Mouse (Mus musculus) intestine, embryonic 15.5 days (tissue): Measurements from ENCODE around the gene Fam49a. TPM values are rescaled to one million over a fixed set of nuclear protein-coding genes. Genes with fewer than 3 reads are reported as not detected.

Experiments
- ATAC-seq: fragments of 200-750 bp; cut with Nextera tagmentation; 2 replicates; pipeline ENCODE4 v1.8.0; 2017; ENCODE audit warnings: moderate TSS enrichment, moderate library complexity
- H3K27ac ChIP-seq: fragments of 300-500 bp; sonication (generic); 2 replicates; pipeline ENCODE4 v1.5.1; 2015; ENCODE audit warnings: mild to moderate bottlenecking, inconsistent platforms
- H3K27me3 ChIP-seq: fragments of 300-500 bp; sonication (generic); replicated peaks from 2 replicates; pipeline ENCODE4 v1.6.1; 2015; ENCODE audit warnings: inconsistent platforms
- H3K36me3 ChIP-seq: fragments of 300-500 bp; sonication (generic); 2 replicates; pipeline ENCODE4 v1.6.1; 2015; ENCODE audit warnings: inconsistent platforms
- H3K4me1 ChIP-seq: fragments of 300-500 bp; sonication (generic); replicated peaks from 2 replicates; pipeline ENCODE4 v1.6.1; 2015; ENCODE audit warnings: inconsistent platforms
- H3K4me2 ChIP-seq: fragments of 300-500 bp; sonication (generic); replicated peaks from 2 replicates; pipeline ENCODE4 v1.6.1; 2015; ENCODE audit warnings: mild to moderate bottlenecking, inconsistent platforms
- H3K4me3 ChIP-seq: fragments of 300-500 bp; sonication (generic); replicated peaks from 2 replicates; pipeline ENCODE4 v1.5.1; 2015; ENCODE audit warnings: inconsistent platforms
- H3K9ac ChIP-seq: fragments of 300-500 bp; sonication (generic); 2 replicates; pipeline ENCODE4 v1.6.1; 2015; ENCODE audit warnings: inconsistent platforms
- H3K9me3 ChIP-seq: fragments of 300-500 bp; sonication (generic); 2 replicates; pipeline ENCODE4 v1.6.1; 2016; ENCODE audit warnings: inconsistent platforms
- WGBS: fragments of 180-500 bp; shearing (Covaris S2); methylation state at CpG from one replicate; pipeline ENCODE4 v1.1.7; 2015; 5-methylcytosine and 5-hydroxymethylcytosine counted together
- polyA plus RNA-seq: library from polyadenylated mRNA; unstranded; fragments of >200 nt; fragmentation: Nextera tagmentation; extraction: Ambion mirVana; gene quantifications from 2 replicates; pipeline ENCODE4 v1.2.1, GENCODE M21; 2015

Gene Fam49a
- polyA plus RNA-seq, 1 experiment from 2014 or later = 9.5 TPM

DNA sequence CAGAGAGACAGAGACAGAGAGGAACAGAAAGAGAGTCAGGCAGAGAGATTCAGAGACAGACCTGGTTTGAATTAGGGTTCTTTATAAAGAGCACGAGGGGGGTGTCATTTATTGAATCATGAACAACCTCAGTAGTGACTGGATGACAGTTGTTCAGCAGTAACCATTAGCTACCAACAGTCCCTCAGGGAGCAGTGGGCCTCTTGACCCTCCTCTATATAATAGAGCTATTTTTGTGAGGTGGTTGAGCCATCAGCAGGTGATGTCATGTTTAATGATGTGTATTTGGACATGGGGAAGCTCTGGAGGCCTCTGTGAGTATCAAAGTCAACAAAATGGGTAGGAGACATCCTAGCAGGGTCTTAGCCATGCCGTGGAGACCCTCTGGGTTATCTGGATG lies 39.2 kb downstream of the Fam49a start:
- H3K27me3 ChIP-seq = no peaks in the 10 kb centered on the region
- H3K4me3 ChIP-seq = no peak overlapping the region
- no peak overlapping the region for H3K4me2 ChIP-seq
- H3K9ac ChIP-seq = no peak overlapping the region
- no peak for ATAC-seq
- no peak overlapping the region for H3K27ac ChIP-seq
- H3K4me1 ChIP-seq = peaks cover 7% of the 10 kb centered on the region; the same call in 1 of the 2 replicates
- WGBS = 73% methylated on average over 2 of the region's 2 CpGs
- no peaks in the 10 kb centered on the region for H3K9me3 ChIP-seq
- H3K36me3 ChIP-seq = no peaks in the 10 kb centered on the region

DNA sequence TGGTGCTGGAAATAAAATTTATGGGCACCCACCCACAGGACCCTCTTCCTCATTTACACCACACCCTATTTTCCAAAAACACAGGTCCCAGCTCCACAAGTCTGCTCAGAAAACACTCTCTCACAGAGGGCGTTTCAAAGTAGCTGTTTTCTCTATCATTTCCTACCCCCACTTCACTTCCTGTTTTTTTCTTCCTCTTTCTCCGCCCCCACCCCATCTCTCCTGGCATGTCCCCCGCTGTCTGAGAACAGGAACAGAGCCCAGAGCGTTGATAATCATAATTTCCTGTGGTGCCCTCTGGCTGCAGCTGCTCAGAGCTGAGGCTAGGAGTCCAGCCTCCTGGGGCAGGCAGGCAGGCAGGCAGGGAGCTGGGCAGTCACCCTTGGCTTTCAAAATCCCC lies 39.9 kb downstream of the Fam49a start:
- Histone ChIP-seq H3K9ac (no peak overlapping the region), H3K27me3 (no peaks in the 10 kb centered on the region), H3K4me1 (peaks cover 7% of the 10 kb centered on the region; the same call in 1 of the 2 replicates), H3K9me3 (no peaks in the 10 kb centered on the region), H3K36me3 (no peaks in the 10 kb centered on the region), H3K27ac (no peak overlapping the region), H3K4me2 (no peak overlapping the region), H3K4me3 (no peak overlapping the region)
- 35% methylated on average over 4 of the region's 4 CpGs for WGBS
- peak; percentile 51; the same call in 1 of the 2 replicates for ATAC-seq

DNA sequence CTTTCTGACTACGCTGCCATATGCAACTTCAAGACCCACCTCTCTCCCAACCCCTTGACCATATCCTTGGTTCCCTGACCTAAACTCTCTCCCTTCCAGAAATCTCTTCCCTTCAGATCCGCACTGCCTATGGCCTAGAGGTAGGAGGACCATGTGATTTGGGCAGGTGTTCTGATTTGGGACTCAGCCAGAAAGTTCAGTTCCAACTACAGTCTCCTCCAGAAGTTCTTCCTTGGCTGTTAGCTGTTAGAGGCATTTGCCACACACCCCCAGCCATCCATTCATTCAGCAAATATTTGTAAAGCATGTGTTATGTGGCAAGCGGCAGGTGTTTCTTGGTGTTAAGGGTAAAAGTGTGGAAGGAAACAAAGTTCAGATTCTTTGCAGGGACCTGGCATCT lies 44.3 kb downstream of the Fam49a start:
- no peak overlapping the region for H3K27ac ChIP-seq
- ATAC-seq = no peak
- H3K36me3 ChIP-seq = no peaks in the 10 kb centered on the region
- no peaks in the 10 kb centered on the region for H3K4me1 ChIP-seq
- H3K4me3 ChIP-seq = no peak overlapping the region
- H3K4me2 ChIP-seq = no peak overlapping the region
- H3K9ac ChIP-seq = no peak overlapping the region
- WGBS = 79% methylated on average over 3 of the region's 3 CpGs
- no peaks in the 10 kb centered on the region for H3K9me3 ChIP-seq
- H3K27me3 ChIP-seq = no peaks in the 10 kb centered on the region

DNA sequence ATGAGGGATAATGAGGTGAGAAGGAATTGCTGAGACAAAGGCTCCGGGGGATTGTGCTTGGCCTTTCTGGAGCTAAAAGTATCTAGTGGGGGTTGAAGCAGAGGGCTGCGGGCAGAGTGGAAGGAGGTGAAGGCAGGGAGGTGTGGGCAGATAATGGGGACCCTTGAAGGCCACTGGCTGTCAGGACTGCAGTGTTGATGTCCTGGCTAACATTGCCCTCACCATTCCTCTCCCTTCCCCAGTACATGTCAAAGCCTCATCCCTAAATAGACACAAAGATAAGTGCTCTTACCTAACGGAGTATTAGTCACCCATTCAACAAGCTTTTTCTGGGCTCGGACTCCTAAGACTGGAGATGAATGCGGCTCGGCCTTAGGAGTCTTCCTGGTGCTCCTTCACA lies 44.9 kb downstream of the Fam49a start:
- ATAC-seq = no peak
- Histone ChIP-seq H3K9me3 (no peaks in the 10 kb centered on the region), H3K9ac (no peak overlapping the region), H3K36me3 (no peaks in the 10 kb centered on the region), H3K4me2 (no peak overlapping the region), H3K4me3 (no peak overlapping the region), H3K27me3 (no peaks in the 10 kb centered on the region), H3K4me1 (no peaks in the 10 kb centered on the region), H3K27ac (no peak overlapping the region)
- WGBS = 91% methylated on average over 6 of the region's 6 CpGs

DNA sequence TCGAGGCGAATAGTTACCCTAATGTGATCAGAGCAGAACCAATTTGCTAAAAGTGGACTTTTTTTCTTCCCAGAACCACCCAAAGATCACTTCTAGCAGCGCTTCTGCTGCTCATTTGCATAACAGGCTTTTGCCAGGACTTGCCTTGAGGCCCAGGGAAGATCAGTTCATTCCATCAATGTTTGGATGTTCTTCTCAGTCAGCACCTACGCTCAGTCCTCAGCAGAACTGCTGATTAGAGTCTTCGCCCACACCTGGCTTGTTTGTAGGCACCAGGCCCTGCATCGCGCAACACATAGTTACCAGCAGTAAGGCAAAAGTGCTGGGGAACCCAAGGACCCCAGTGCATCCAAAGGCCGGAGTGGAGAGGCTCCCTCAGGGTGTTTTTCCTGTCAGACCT lies 45.3 kb downstream of the Fam49a start:
- Histone ChIP-seq H3K36me3 (no peaks in the 10 kb centered on the region), H3K4me2 (no peak overlapping the region), H3K4me1 (no peaks in the 10 kb centered on the region), H3K4me3 (no peak overlapping the region), H3K27me3 (no peaks in the 10 kb centered on the region), H3K27ac (no peak overlapping the region), H3K9me3 (no peaks in the 10 kb centered on the region), H3K9ac (no peak overlapping the region)
- no peak for ATAC-seq
- WGBS = 92% methylated on average over 8 of the region's 8 CpGs

DNA sequence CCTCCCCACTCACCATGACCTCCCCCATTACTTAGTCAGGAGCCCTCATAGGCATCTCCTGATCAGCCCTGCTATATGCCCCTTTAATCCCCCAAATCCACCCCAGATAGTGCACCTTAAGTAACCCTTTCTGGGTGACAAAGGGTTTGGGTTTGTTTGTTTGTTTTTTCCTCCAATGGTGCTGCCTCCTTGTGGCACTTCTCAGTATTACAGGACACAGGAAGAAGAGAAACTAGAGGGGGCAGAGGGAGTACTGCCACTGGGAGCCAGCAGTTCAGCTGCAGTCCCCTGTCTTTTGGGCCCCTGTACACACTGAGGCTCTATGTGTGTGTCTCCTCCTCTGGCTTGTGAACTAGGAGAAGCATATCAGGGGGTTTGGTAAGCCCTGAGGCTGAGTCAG lies 51.5 kb downstream of the Fam49a start:
- Histone ChIP-seq H3K4me3 (no peak overlapping the region), H3K9me3 (no peaks in the 10 kb centered on the region), H3K36me3 (no peaks in the 10 kb centered on the region), H3K4me1 (peaks cover 10% of the 10 kb centered on the region), H3K27ac (no peak overlapping the region), H3K9ac (no peak overlapping the region), H3K27me3 (no peaks in the 10 kb centered on the region), H3K4me2 (no peak overlapping the region)
- ATAC-seq = no peak

DNA sequence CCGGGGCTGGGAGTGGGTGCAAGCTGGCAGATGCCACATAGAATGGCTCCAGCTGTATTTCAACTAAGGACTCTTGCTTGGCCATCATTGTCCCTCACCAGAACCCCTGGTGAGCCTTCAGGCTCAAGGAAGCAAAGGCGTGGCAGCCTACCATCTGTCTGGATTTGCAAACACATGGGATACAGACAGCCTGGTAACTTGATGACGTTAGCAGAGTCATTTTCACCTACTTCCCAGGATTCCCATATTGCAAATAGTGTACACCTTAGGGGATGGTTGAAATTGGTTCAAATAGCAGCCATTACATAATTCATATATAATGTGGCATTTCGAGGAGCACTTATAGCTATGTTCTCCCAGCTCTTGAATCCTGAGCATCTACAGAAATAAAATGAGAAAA lies 52.0 kb downstream of the Fam49a start:
- H3K27ac ChIP-seq = no peak overlapping the region
- no peak overlapping the region for H3K4me2 ChIP-seq
- no peak overlapping the region for H3K4me3 ChIP-seq
- no peaks in the 10 kb centered on the region for H3K36me3 ChIP-seq
- H3K4me1 ChIP-seq = peaks cover 10% of the 10 kb centered on the region
- no peaks in the 10 kb centered on the region for H3K9me3 ChIP-seq
- WGBS = 80% methylated on average over 4 of the region's 4 CpGs
- no peak overlapping the region for H3K9ac ChIP-seq
- no peak for ATAC-seq
- no peaks in the 10 kb centered on the region for H3K27me3 ChIP-seq

DNA sequence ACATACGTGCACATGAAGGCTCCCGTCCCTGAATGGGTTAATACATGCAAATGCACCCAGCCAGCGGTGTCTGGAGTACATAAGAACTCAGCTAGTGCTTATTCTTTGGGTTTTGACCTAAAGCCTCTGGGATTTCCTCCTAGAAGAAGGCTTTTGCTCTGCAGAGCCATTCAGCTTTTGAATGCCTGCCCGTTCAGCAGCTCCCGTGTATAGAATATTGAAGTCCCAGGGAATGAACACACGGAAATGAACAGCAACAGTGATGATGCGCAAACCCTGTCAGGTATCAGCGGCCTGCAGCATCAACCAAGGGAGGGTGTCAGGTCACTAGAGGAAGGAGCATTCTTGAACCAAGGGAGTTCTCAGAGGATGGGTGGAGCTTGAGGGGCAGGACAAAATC lies 52.4 kb downstream of the Fam49a start:
- Histone ChIP-seq H3K9me3 (no peaks in the 10 kb centered on the region), H3K27me3 (no peaks in the 10 kb centered on the region), H3K4me3 (no peak overlapping the region), H3K4me1 (peaks cover 10% of the 10 kb centered on the region), H3K27ac (no peak overlapping the region), H3K4me2 (no peak overlapping the region), H3K9ac (no peak overlapping the region), H3K36me3 (no peaks in the 10 kb centered on the region)
- WGBS = 73% methylated on average over 8 of the region's 8 CpGs
- ATAC-seq = no peak

DNA sequence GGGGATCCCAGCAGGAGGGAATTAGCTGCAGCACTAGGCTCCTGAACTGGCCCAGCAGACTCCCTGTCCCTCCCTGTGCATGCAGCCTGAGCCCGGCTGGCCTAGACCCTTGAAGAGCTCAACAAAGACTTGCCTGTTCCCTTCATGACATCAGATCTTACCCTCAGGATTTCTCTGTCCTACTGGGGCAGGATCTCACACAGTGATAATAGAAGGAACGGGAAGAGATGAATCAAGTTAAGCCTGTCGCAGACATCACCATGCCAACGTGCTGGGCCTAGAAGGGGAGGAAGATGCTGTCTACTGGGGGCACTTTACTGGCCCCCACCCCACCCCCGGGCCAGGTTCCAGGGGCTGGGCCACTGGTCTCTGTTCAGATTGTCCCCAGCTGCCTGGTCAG lies 53.1 kb downstream of the Fam49a start:
- Histone ChIP-seq H3K4me1 (peaks cover 10% of the 10 kb centered on the region), H3K9ac (no peak overlapping the region), H3K4me3 (no peak overlapping the region), H3K27ac (no peak overlapping the region), H3K36me3 (no peaks in the 10 kb centered on the region), H3K4me2 (no peak overlapping the region), H3K27me3 (no peaks in the 10 kb centered on the region), H3K9me3 (no peaks in the 10 kb centered on the region)
- no peak for ATAC-seq
- 51% methylated on average over 5 of the region's 5 CpGs for WGBS

DNA sequence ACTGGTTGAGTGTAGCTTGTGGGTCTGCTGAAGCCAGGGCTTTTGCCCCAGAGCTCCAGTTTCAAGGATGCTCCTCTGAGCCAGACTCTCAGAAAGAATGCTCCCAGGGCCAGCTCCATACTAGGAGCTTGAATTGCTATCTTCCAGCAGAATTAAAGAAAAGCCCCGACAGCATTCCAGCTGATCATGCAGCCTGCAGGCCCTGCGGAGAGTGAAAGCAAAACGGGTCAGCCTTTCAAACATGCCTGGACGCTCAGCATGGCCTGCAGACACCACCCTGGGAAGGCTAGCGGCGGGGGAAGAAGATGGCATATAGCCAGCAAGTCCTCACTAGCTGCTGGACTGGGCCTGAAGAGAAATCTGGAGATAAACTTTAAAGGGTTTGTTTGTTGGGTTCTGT lies 55.0 kb downstream of the Fam49a start:
- Histone ChIP-seq H3K27me3 (no peaks in the 10 kb centered on the region), H3K9me3 (no peaks in the 10 kb centered on the region), H3K4me1 (peaks cover 10% of the 10 kb centered on the region), H3K36me3 (no peaks in the 10 kb centered on the region), H3K9ac (no peak overlapping the region), H3K27ac (peak overlapping the region; percentile 41; the same call in 1 of the 2 replicates), H3K4me2 (no peak overlapping the region), H3K4me3 (no peak overlapping the region)
- 0 out of 2 replicates have a peak, but pooled peaks have one; percentile 55 for ATAC-seq
- WGBS = 31% methylated on average over 6 of the region's 6 CpGs

DNA sequence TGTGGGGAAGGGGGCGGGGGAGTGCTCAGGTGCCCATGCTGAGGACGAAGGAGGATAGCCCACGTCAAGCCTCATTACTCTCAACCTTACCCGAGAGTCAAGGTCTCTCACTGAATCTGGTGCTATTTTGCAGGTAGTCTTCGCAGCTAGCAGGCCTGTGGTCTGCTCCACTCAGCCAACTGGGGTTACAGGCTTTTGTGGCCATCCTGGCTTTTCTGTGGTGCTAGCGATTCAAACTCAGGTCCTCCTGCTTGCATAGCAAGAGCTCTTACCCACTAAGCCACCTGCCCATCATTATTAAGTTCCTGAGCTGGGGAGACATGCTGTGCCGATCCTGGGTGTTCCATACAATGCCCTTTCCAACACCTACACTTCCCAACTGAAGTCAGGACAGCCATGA lies 55.7 kb downstream of the Fam49a start:
- Histone ChIP-seq H3K36me3 (no peaks in the 10 kb centered on the region), H3K9me3 (no peaks in the 10 kb centered on the region), H3K9ac (no peak overlapping the region), H3K4me1 (peaks cover 10% of the 10 kb centered on the region), H3K27ac (no peak overlapping the region), H3K27me3 (no peaks in the 10 kb centered on the region), H3K4me3 (no peak overlapping the region), H3K4me2 (no peak overlapping the region)
- 86% methylated on average over 7 of the region's 7 CpGs for WGBS
- no peak for ATAC-seq

DNA sequence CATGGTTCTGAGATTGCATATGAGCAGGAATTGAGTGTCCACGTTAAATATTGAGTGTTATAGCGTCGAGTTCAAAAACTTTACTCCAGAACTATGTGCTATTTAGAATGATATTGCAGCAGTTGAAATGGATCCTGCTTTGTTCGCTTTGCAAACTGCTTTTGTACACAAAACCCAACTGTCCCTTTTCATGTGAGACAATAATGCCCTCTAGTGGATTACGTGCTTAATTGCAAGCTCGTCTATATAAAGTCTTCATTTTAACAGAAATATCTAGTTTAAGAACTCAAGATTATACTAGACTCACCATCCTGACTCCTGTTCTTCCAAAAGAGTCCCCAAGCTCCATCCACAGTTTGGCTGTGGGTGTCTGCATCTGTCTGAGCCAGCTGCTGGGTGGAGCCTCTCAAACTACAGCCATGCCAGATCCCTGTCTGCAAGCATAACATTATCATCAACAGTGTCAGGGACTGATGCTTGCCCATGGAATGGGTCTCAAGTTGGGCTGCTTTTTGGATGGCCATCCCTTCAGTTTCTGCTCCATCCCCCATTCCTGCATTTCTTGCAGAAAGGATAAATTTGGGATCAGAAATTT lies 56.3 kb downstream of the Fam49a start:
- H3K27ac ChIP-seq = no peak overlapping the region
- H3K9ac ChIP-seq = no peak overlapping the region
- no peaks in the 10 kb centered on the region for H3K9me3 ChIP-seq
- no peak for ATAC-seq
- H3K4me3 ChIP-seq = no peak overlapping the region
- no peaks in the 10 kb centered on the region for H3K27me3 ChIP-seq
- H3K4me1 ChIP-seq = peaks cover 10% of the 10 kb centered on the region
- no peak overlapping the region for H3K4me2 ChIP-seq
- H3K36me3 ChIP-seq = no peaks in the 10 kb centered on the region
- 6% methylated on average over 6 of the region's 6 CpGs for WGBS

DNA sequence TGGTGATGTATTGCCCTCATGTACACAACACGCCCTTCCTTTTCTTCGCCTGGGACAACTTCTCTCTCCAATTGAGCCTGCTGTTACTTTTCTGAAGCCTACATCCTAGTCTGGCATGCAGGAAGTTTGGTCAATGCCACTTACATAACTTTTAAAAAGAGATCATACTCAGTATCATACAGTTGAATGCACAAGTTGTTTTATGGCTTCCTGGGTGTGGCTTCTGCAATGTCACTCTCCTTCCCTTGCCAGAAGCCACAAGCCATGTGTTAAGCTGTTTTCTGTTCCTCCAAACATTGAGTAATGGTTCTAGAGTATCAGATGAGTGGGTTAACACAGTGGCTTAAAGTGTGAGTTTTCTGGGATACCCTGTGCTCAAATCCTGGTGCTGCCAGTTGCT lies 58.8 kb downstream of the Fam49a start:
- Histone ChIP-seq H3K9ac (no peak overlapping the region), H3K36me3 (no peaks in the 10 kb centered on the region), H3K4me1 (peaks cover 10% of the 10 kb centered on the region), H3K27me3 (no peaks in the 10 kb centered on the region), H3K4me2 (no peak overlapping the region), H3K9me3 (no peaks in the 10 kb centered on the region), H3K4me3 (no peak overlapping the region), H3K27ac (no peak overlapping the region)
- no peak for ATAC-seq
- 57% methylated on average over 2 of the region's 2 CpGs for WGBS
